Mouse (Mus musculus) neural tube, postnatal 0 days (tissue): Measurements from ENCODE around the gene Gm10100. TPM values are rescaled to one million over a fixed set of nuclear protein-coding genes. Genes with fewer than 3 reads are reported as not detected.

Experiments
- polyA plus RNA-seq: library from polyadenylated mRNA; unstranded; fragments of >200 nt; fragmentation: Nextera tagmentation; extraction: Ambion mirVana; gene quantifications from 2 replicates; pipeline ENCODE4 v1.2.1, GENCODE M21; 2015

Gene Gm10100
- not detected in 2 replicates for polyA plus RNA-seq

DNA sequence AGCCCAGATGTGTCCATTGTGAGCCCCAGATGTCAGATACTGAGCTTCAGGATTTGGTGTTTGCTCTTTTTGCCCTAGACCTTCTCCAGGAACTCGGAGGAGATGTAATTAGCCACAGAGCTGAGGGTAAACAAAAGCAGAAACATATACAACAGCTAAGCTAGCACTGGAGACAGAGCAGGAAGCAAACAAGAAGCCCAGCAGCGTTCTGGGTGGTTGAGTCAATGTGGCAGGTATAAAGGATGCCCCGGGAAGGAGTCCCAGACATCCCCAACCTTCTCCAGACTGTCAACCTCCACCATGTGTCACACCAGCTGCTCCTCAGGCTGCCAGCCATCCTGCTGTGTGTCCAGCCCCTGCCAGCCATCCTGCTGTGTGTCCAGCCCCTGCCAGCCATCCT is at the start of gene Gm10100:
Gm10100 (plus strand) TSS at position 301 of the 400 bp plus-strand sequence.

DNA sequence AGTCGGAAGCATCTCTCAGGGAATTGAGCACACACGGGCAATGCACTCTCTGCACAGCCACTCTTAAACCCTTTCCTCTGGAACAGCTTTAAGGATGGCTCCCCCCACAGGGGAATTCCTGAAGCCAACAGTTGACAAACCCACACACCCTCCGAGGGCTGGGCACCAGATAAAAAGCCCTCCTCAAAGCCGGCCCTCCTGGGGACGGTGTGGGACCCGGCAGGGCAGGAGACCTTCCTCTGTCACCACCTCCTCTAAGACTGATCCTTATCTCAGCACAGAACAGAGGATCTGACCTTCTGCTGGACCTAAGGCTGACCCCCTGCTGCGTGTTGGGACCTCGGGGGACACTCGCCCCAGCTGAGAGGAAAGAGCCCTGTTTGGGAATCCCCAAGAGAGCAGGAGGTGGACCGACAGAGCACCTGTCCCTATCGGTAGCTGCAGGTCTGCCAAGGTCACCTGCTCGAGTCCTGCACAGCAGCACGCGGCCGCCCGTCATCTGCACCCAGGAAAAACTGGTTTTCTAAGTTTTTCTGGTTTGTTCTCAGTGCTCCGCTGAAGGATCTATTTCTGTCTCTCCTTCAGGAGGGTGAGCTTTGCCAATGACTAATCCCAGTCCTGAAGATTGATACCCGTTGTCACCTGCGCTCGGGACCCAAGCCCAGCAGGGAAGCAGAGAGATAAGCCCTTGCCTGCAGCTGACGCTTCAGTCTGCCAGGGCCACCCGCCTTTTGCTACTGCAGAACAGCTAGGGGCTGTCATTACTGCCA is 40.2 kb upstream of the Gm10100 start, which contains the start of gene Tspear:
Tspear (plus strand) TSS at position 675 of the 770 bp plus-strand sequence.

DNA sequence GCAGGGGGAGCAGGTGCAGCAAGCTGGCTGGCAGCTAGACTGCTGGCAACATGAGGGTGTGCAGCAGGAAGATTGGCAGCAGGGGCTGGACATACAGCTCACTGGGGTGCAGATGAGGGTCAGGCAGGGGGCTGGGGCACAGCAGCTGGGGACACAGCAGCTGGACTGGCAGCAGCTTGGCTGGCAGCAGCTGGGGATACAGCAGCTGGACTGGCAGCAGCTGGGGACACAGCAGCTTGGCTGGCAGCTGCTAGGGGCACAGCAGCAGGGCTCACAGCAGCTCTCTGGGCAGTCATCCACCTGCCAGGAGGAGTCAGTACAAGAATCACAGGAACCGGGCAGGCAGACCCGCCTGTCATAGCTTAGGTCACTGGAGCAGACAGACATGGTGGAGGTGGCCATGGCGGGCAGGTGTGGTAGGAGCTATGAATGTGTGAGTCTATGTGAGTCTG is 35.9 kb upstream of the Gm10100 start, which contains the start of gene Gm19402:
Gm19402 (minus strand) TSS at position 402 of the 452 bp plus-strand sequence.

DNA sequence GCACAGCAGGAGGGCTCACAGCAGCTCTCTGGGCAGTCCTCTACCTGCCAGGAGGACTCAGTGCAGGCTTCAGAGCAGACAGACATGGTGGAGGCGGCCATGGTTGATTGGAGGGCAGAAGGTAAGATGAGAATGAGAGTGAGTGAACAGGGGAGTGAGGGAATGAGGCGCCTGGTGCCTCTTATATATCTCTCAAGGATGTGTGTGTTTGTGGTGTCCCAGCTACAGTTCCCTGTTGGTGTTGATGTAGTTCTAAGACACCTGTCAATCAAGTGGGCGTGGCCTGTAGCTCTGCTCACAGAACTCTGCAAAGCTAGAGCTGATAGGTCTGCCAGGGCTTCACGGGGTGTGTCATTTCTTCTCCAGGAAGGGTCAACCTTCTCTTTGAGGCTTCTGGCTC is 29.2 kb upstream of the Gm10100 start, which contains the start of gene Gm9508:
Gm9508 (minus strand) TSS at position 101 of the 400 bp plus-strand sequence.

DNA sequence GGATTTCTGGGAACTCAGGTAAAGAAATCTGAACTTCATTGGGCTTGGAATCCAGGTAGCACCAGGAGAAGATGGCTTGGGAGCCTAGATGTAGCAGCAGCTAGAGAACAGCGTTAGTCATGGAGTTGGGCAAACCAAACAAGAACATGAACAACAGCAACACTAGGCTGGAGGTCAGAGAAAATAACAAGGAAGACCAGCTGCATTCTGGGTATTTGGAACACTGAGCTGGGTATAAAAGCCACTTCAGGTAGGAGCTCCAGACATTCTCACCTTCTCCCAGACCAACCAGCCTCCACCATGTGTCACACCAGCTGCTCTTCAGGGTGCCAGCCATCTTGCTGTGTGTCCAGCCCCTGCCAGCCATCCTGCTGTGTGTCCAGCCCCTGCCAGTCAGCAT is 20.0 kb upstream of the Gm10100 start, which contains the start of gene Gm10272:
Gm10272 (plus strand) TSS at position 301 of the 400 bp plus-strand sequence.

DNA sequence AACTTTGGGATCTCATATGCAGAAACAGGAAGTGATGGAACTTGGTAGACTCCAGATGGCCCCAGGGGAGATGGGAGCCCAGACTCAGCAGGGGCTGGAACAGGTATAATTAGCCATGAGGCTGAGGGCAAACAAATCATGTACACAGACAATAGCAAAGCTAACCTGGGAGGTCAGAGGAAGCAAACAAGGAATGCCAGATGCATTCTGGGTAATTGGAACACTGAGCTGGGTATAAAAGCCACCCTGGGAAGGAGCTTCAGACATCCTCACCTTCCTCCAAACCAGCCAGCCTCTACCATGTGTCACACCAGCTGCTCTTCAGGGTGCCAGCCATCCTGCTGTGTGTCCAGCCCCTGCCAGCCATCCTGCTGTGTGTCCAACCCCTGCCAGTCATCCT is 15.1 kb upstream of the Gm10100 start, which contains the start of gene Gm10024:
Gm10024 (plus strand) TSS at position 301 of the 400 bp plus-strand sequence.

DNA sequence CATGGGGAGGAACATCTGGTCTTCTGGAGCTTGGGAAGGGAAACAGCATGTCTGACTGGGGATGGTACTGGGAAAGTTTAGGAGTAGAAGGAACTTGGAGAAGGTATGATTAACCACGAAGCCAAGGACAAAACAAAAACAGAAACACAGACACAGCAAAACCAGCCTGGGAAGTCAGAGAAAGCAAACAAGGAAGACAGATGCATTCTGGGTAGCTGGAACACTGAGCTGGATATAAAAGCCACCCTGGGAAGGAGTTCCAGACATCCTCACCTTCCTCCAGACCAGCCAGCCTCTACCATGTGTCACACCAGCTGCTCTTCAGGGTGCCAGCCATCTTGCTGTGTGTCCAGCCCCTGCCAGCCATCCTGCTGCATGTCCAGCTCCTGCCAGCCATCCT is 10.8 kb upstream of the Gm10100 start, which contains the start of gene Gm10142:
Gm10142 (plus strand) TSS at position 301 of the 400 bp plus-strand sequence.

DNA sequence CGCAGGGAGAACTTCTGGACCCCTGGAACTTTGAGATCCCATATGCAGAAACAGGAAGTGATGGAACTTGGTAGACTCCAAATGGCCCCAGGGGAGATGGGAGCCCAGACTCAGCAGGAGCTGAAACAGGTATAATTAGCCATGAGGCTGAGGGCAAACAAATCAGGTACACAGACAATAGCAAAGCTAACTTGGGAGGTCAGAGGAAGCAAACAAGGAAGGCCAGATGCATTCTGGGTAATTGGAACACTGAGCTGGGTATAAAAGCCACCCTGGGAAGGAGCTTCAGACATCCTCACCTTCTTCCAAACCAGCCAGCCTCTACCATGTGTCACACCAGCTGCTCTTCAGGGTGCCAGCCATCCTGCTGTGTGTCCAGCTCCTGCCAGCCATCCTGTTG is 6.0 kb upstream of the Gm10100 start, which contains the start of gene Krtap12-1:
Krtap12-1 (plus strand) TSS at position 301 of the 400 bp plus-strand sequence.

DNA sequence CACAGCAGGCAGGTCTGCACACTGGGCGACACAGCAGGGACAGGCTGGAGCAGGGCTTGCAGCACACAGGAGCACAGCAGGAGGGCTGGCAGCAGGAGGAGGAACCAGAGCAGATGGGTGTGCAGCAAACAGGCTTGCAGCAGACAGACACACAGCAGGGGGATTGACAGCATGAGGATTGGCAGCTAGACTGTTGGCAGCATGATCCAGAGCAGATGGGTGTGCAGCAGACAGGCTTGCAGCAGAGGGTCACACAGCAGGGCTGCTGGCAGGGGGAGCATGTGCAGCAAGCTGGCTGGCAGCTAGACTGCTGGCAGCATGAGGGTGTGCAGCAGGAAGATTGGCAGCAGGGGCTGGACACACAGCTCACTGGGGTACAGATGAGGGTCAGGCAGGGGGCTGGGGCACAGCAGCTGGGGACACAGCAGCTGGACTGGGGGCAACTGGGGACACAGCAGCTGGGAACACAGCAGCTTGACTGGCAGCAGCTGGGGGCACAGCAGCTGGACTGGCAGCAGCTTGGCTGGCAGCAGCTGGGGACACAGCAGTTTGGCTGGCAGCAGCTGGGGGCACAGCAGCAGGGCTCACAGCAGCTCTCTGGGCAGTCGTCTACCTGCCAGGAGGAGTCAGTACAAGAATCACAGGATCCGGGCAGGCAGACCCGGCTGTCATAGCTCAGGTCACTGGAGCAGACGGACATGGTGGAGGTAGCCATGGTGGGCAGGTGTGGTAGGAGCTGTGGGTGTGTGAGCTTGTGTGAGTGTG is 15.8 kb downstream of the Gm10100 start, which contains the start of gene Gm18596:
Gm18596 (minus strand) TSS at position 715 of the 765 bp plus-strand sequence.

DNA sequence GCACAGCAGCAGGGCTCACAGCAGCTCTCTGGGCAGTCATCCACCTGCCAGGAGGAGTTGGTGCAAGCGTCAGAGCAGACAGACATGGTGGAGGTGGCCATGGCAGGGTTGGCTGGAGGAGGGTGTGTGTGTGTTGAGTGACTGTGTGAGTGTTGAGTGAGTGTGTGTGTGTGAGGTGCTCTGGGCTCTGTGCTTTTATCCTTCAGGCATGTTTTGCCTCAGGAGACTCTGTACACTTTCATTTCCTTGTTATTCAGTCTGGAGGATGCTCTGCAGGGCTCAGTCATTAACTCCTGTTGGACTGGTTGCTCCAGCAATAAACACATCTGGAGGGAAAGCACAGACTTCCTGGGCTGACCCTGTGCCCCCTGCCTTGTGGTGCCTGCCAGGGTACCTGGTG is 25.0 kb downstream of the Gm10100 start, which contains the start of gene Gm9736:
Gm9736 (minus strand) TSS at position 101 of the 400 bp plus-strand sequence.

DNA sequence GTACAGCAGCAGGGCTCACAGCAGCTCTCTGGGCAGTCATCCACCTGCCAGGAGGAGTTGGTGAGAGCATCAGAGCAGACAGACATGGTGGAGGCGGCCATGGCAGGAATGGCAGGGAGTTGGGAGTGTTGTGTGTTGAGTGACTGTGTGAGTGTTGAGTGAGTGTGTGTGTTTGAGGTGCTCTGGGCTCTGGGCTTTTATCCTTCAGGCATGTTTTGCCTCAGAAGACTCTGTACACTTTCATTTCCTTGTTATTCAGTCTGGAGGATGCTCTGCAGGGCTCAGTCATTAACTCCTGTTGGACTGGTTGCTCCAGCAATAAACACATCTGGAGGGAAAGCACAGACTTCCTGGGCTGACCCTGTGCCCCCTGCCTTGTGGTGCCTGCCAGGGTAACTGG is 33.3 kb downstream of the Gm10100 start, which contains the start of gene Gm3233:
Gm3233 (minus strand) TSS at position 101 of the 400 bp plus-strand sequence.

DNA sequence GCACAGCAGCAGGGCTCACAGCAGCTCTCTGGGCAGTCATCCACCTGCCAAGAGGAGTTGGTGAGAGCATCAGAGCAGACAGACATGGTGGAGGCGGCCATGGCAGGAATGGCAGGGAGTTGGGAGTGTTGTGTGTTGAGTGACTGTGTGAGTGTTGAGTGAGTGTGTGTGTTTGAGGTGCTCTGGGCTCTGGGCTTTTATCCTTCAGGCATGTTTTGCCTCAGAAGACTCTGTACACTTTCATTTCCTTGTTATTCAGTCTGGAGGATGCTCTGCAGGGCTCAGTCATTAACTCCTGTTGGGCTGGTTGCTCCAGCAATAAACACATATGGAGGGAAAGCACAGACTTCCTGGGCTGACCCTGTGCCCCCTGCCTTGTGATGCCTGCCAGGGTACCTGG is 44.9 kb downstream of the Gm10100 start, which contains the start of gene Gm3238:
Gm3238 (minus strand) TSS at position 101 of the 400 bp plus-strand sequence.

Other genes starting within 250 kb of the Gm10100 start
- gene Fam207a, start 210.7 kb upstream of the Gm10100 start, polyA plus RNA-seq, result 34.3 and 38.1 TPM in 2 replicates
- 1.5 and 1.6 TPM in 2 replicates for gene Itgb2, start 196.2 kb upstream of the Gm10100 start, polyA plus RNA-seq
- 87.6 and 92.6 TPM in 2 replicates for gene Pttg1ip, start 144.8 kb upstream of the Gm10100 start, polyA plus RNA-seq
- gene Sumo3, start 120.4 kb upstream of the Gm10100 start, polyA plus RNA-seq, result 276 and 292 TPM in 2 replicates
- 1.7 and 3.1 TPM in 2 replicates for gene Gm49325, start 120.3 kb upstream of the Gm10100 start, polyA plus RNA-seq
- gene Ube2g2, start 104.2 kb upstream of the Gm10100 start, polyA plus RNA-seq, result 53.8 and 60.5 TPM in 2 replicates
- gene Tspear, start 39.9 kb upstream of the Gm10100 start, polyA plus RNA-seq, result 2.4 and 2.6 TPM in 2 replicates
- not detected in 2 replicates for gene Gm19402, start 35.7 kb upstream of the Gm10100 start, polyA plus RNA-seq
- not detected in 2 replicates for gene Gm9508, start 29.3 kb upstream of the Gm10100 start, polyA plus RNA-seq
- not detected in 2 replicates for gene Gm10272, start 19.9 kb upstream of the Gm10100 start, polyA plus RNA-seq
- gene Gm10024, start 15.0 kb upstream of the Gm10100 start, polyA plus RNA-seq, result not detected in 2 replicates
- gene Gm10142, start 10.7 kb upstream of the Gm10100 start, polyA plus RNA-seq, result not detected in 2 replicates
- gene Krtap12-1, start 5.9 kb upstream of the Gm10100 start, polyA plus RNA-seq, result not detected in 2 replicates
- not detected in 2 replicates for gene Gm18596, start 16.2 kb downstream of the Gm10100 start, polyA plus RNA-seq
- gene Gm9736, start 24.9 kb downstream of the Gm10100 start, polyA plus RNA-seq, result not detected in 2 replicates
- not detected in 2 replicates for gene Gm3233, start 33.2 kb downstream of the Gm10100 start, polyA plus RNA-seq
- gene Gm3238, start 44.8 kb downstream of the Gm10100 start, polyA plus RNA-seq, result not detected in 2 replicates
- not detected in 2 replicates for gene Gm7138, start 50.5 kb downstream of the Gm10100 start, polyA plus RNA-seq
- not detected in 2 replicates for gene Gm3250, start 56.1 kb downstream of the Gm10100 start, polyA plus RNA-seq
- gene Gm7137, start 61.7 kb downstream of the Gm10100 start, polyA plus RNA-seq, result not detected in 2 replicates
- not detected in 2 replicates for gene Gm9639, start 68.6 kb downstream of the Gm10100 start, polyA plus RNA-seq
- not detected in 2 replicates for gene Gm19668, start 72.6 kb downstream of the Gm10100 start, polyA plus RNA-seq
- gene Gm9507, start 85.4 kb downstream of the Gm10100 start, polyA plus RNA-seq, result not detected in 2 replicates
- gene Gm2696, start 88.2 kb downstream of the Gm10100 start, polyA plus RNA-seq, result not detected in 2 replicates
- gene Krtap10-4, start 100.6 kb downstream of the Gm10100 start, polyA plus RNA-seq, result not detected in 2 replicates
- gene Krtap10-10, start 109.5 kb downstream of the Gm10100 start, polyA plus RNA-seq, result not detected in 2 replicates
- not detected in 2 replicates for gene Gm36176, start 120.3 kb downstream of the Gm10100 start, polyA plus RNA-seq
- gene Gm10318, start 126.4 kb downstream of the Gm10100 start, polyA plus RNA-seq, result not detected in 2 replicates
- not detected in 2 replicates for gene Gm3285, start 135.5 kb downstream of the Gm10100 start, polyA plus RNA-seq
- gene Lrrc3, start 176.1 kb downstream of the Gm10100 start, polyA plus RNA-seq, result 22.2 and 26.6 TPM in 2 replicates
- 8.9 and 10.4 TPM in 2 replicates for gene Trpm2, start 244.1 kb downstream of the Gm10100 start, polyA plus RNA-seq